Mouse (Mus musculus) stomach, adult 2 months (tissue): Measurements from ENCODE around the gene Cfap97d2. TPM values are rescaled to one million over a fixed set of nuclear protein-coding genes. Genes with fewer than 3 reads are reported as not detected.

Experiments
- polyA plus RNA-seq: library from polyadenylated mRNA; depleted of rRNA; stranded (reverse); fragments of >200 nt; gene quantifications from 2 replicates; pipeline ENCODE4 v1.2.3, GENCODE M21; 2012; rRNA removed

Gene Cfap97d2
- not detected in 2 replicates for polyA plus RNA-seq

GRCm38 (mm10) chr8:13705668-13706067, at the start of gene Cfap97d2:
Gene Cfap97d2, plus strand, starts transcription at chr8:13705889.

GRCm38 (mm10) chr8:13677413-13677883, 28.2 kb upstream of the Cfap97d2 start, which contains the start of gene Rasa3:
Gene Rasa3, minus strand, starts transcription at chr8:13677603.

GRCm38 (mm10) chr8:13756982-13757804, 51.5 kb downstream of the Cfap97d2 start, which contains the start of gene Cdc16:
Gene Cdc16, plus strand, starts transcription at chr8:13757676.

GRCm38 (mm10) chr8:13785250-13785763, 79.6 kb downstream of the Cfap97d2 start, which contains the start of gene Upf3a:
Gene Upf3a, plus strand, starts transcription at chr8:13785615.

Other genes with a start within 250 kb of the Cfap97d2 start
- 137 and 204 TPM in 2 replicates for gene Gas6, start 211.4 kb upstream of the Cfap97d2 start, polyA plus RNA-seq
- gene 1700029H14Rik, start 143.4 kb upstream of the Cfap97d2 start, polyA plus RNA-seq = not detected in 2 replicates
- 6.4 TPM in 2 replicates for gene Rasa3, start 28.3 kb upstream of the Cfap97d2 start, polyA plus RNA-seq
- 10.3 and 12.9 TPM in 2 replicates for gene Cdc16, start 51.8 kb downstream of the Cfap97d2 start, polyA plus RNA-seq
- gene Upf3a, start 79.7 kb downstream of the Cfap97d2 start, polyA plus RNA-seq = 1.6 and 1.7 TPM in 2 replicates
- gene AF366264, start 132.5 kb downstream of the Cfap97d2 start, polyA plus RNA-seq = not detected in 2 replicates
- gene Champ1, start 163.8 kb downstream of the Cfap97d2 start, polyA plus RNA-seq = 2.5 and 3.2 TPM in 2 replicates
- 7.2 and 17.3 TPM in 2 replicates for gene Coprs, start 184.4 kb downstream of the Cfap97d2 start, polyA plus RNA-seq